Mouse (Mus musculus) MEL (cell line): ENCODE measurements around the gene Tgfbr3. TPM values are rescaled to one million over a fixed set of nuclear protein-coding genes. Genes with fewer than 3 reads are reported as not detected.

Experiments
- DNase-seq: peaks from one replicate; pipeline ENCODE4 v3.0.0; 2011; ENCODE audit warnings: low read depth, low spot score
- H3K27ac ChIP-seq: 2 replicates; pipeline ENCODE4 v1.5.1; 2012; ENCODE audit warnings: low read depth, mild to moderate bottlenecking, control low read depth, low read length, moderate library complexity; ENCODE audit not compliant: control insufficient read depth
- H3K27me3 ChIP-seq, 2 experiments: fragments of 150-350 bp in 1 of 2; sonication (generic) in 1 of 2; 2 replicates each; pipeline ENCODE4 v1.6.1; 2012; ENCODE audit warnings: low read length in 2 of 2, mild to moderate bottlenecking in 2 of 2, improper control_type of control experiment in 1 of 2, moderate library complexity in 1 of 2; ENCODE audit not compliant: insufficient read depth in 2 of 2, control insufficient read depth in 1 of 2
- H3K36me3 ChIP-seq, 2 experiments: 2 replicates each; pipeline ENCODE4 v1.6.1; 2012 to 2014; ENCODE audit warnings: low read length in 2 of 2, improper control_type of control experiment in 1 of 2, inconsistent platforms in 1 of 2, mild to moderate bottlenecking in 1 of 2; ENCODE audit not compliant: insufficient read depth in 2 of 2, control insufficient read depth in 1 of 2
- H3K4me1 ChIP-seq, 2 experiments: fragments of 150-350 bp in 1 of 2; sonication (generic) in 1 of 2; 2 replicates each; pipeline ENCODE4 v1.6.1; 2012; ENCODE audit warnings: low read length in 2 of 2, improper control_type of control experiment in 1 of 2, mild to moderate bottlenecking in 1 of 2; ENCODE audit not compliant: insufficient read depth in 2 of 2, control insufficient read depth in 1 of 2
- H3K4me3 ChIP-seq, 2 experiments: fragments of 150-350 bp in 1 of 2; sonication (generic) in 1 of 2; 2 replicates each; pipeline ENCODE4 v1.5.1; 2012; ENCODE audit warnings: low read depth in 2 of 2, low read length in 2 of 2, mild to moderate bottlenecking in 2 of 2, moderate library complexity in 2 of 2, control low read depth in 1 of 2, improper control_type of control experiment in 1 of 2; ENCODE audit not compliant: control insufficient read depth in 1 of 2, insufficient read depth in 1 of 2
- H3K79me2 ChIP-seq: 2 replicates; pipeline ENCODE4 v1.6.1; 2012; ENCODE audit warnings: mild to moderate bottlenecking, low read length, moderate library complexity; ENCODE audit not compliant: control insufficient read depth, poor library complexity, insufficient read depth
- H3K9ac ChIP-seq: 2 replicates; pipeline ENCODE4 v1.6.1; 2012; ENCODE audit warnings: low read depth, mild to moderate bottlenecking, control low read depth, low read length, moderate library complexity; ENCODE audit not compliant: control insufficient read depth, poor library complexity, severe bottlenecking
- H3K9me3 ChIP-seq: fragments of 150-350 bp; sonication (generic); replicated peaks from 2 replicates; pipeline ENCODE4 v1.6.1; 2012; ENCODE audit warnings: mild to moderate bottlenecking, low read length, improper control_type of control experiment, moderate library complexity; ENCODE audit not compliant: insufficient read depth
- BHLHE40 ChIP-seq: IDR thresholded peaks from 2 replicates; pipeline ENCODE4 v1.6.1; 2012; ENCODE audit warnings: low read depth, mild to moderate bottlenecking, inconsistent platforms, low read length, improper control_type of control experiment, borderline replicate concordance
- EP300 ChIP-seq, 2 experiments: IDR thresholded peaks; 2 replicates each; pipeline ENCODE4 v1.6.1; 2011; ENCODE audit warnings: improper control_type of control experiment in 2 of 2, low read length in 2 of 2, low read depth in 1 of 2, mild to moderate bottlenecking in 1 of 2
- ETS1 ChIP-seq: IDR thresholded peaks from 2 replicates; pipeline ENCODE4 v1.6.1; 2012; ENCODE audit warnings: low read depth, mild to moderate bottlenecking, inconsistent platforms, low read length, improper control_type of control experiment, moderate library complexity
- GABPA ChIP-seq: IDR thresholded peaks from 2 replicates; pipeline ENCODE4 v1.6.1; 2012; ENCODE audit warnings: low read depth, mild to moderate bottlenecking, inconsistent platforms, low read length, improper control_type of control experiment, moderate library complexity
- GATA1 ChIP-seq: IDR thresholded peaks from 2 replicates; pipeline ENCODE4 v1.6.1; 2011; ENCODE audit warnings: low read depth, low read length, improper control_type of control experiment
- HCFC1 ChIP-seq: IDR thresholded peaks from 2 replicates; pipeline ENCODE4 v1.6.1; 2012; ENCODE audit warnings: low read depth, mild to moderate bottlenecking, inconsistent platforms, low read length, improper control_type of control experiment, moderate library complexity
- MAFK ChIP-seq: IDR thresholded peaks from 2 replicates; pipeline ENCODE4 v1.6.1; 2011; ENCODE audit warnings: low read depth, mild to moderate bottlenecking, low read length, improper control_type of control experiment, borderline replicate concordance
- MAX ChIP-seq: IDR thresholded peaks from 2 replicates; pipeline ENCODE4 v1.6.1; 2011; ENCODE audit warnings: low read length, improper control_type of control experiment
- MAZ ChIP-seq: IDR thresholded peaks from 2 replicates; pipeline ENCODE4 v1.6.1; 2012; ENCODE audit warnings: low read depth, mild to moderate bottlenecking, inconsistent platforms, low read length, improper control_type of control experiment
- MXI1 ChIP-seq: IDR thresholded peaks from 2 replicates; pipeline ENCODE4 v1.6.1; 2011; ENCODE audit warnings: mild to moderate bottlenecking, low read depth, low read length, improper control_type of control experiment
- MYB ChIP-seq: IDR thresholded peaks from 2 replicates; pipeline ENCODE4 v1.6.1; 2011; ENCODE audit warnings: mild to moderate bottlenecking, low read depth, low read length, improper control_type of control experiment
- POLR2AphosphoS2 ChIP-seq: IDR thresholded peaks from 2 replicates; pipeline ENCODE4 v1.6.1; 2011; ENCODE audit warnings: low read length, improper control_type of control experiment
- RAD21 ChIP-seq: IDR thresholded peaks from 2 replicates; pipeline ENCODE4 v1.6.1; 2011; ENCODE audit warnings: mild to moderate bottlenecking, low read depth, low read length, improper control_type of control experiment
- SMC3 ChIP-seq: IDR thresholded peaks from 2 replicates; pipeline ENCODE4 v1.6.1; 2011; ENCODE audit warnings: low read depth, low read length, improper control_type of control experiment
- TBP ChIP-seq: IDR thresholded peaks from 2 replicates; pipeline ENCODE4 v1.8.0; 2011; ENCODE audit warnings: low read depth, low read length, improper control_type of control experiment
- ZMIZ1 ChIP-seq: IDR thresholded peaks from 2 replicates; pipeline ENCODE4 v1.6.1; 2012; ENCODE audit warnings: low read depth, mild to moderate bottlenecking, inconsistent platforms, low read length, improper control_type of control experiment, moderate library complexity
- polyA plus RNA-seq, 2 experiments: library from polyadenylated mRNA; stranded (reverse) in 1 of 2; unstranded in 1 of 2; fragments of >175 nt in 1 of 2; fragments of >200 nt in 1 of 2; gene quantifications; 2 replicates each; pipeline versions ENCODE4 v1.2.1 to v1.2.4; 2012; ENCODE audit warnings: low replicate concordance in 2 of 2, low read depth in 1 of 2; ENCODE audit not compliant: insufficient read length in 2 of 2, insufficient read depth in 1 of 2, missing spikeins in 1 of 2
- total RNA-seq: library from RNA; depleted of rRNA; stranded (reverse); fragments of 300-350 nt; gene quantifications from 2 replicates; pipeline ENCODE4 v1.2.3, GENCODE M21; 2012

Tgfbr3 gene
- total and polyA plus RNA-seq, 3 experiments: 3.0 to 5.9 TPM; not detected in 1

DNA sequence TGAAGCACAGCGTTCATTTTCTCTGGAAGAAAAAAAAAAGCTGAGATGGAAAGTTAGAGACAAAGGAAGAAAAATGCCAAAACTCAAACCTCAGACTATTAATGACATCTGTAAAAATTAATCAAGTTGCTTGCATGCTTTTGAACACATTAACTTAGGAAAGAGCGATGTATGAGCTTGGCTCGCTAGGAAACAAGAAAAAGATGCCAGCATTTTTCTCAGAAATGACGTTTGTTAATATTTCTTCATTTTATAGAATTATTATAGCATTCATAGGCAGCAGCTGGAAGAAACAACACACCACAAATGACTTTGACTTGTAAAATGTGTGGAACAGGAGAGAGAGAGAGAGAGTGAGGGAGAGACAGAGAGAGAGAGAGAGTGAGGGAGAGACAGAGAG is 187.7 kb downstream of the Tgfbr3 start:
- Histone ChIP-seq H3K79me2 (no peaks in the 10 kb centered on the region), H3K27ac (no peak overlapping the region), H3K9me3 (no peaks in the 10 kb centered on the region), H3K9ac (no peak overlapping the region), H3K4me1 (peaks cover 3 to 5% of the 10 kb centered on the region in 2 experiments), H3K27me3 (no peaks in the 10 kb centered on the region), H3K36me3 (no peaks in the 10 kb centered on the region), H3K4me3 (no peak overlapping the region)
- TF ChIP-seq ZMIZ1: no peak
- no peak for DNase-seq

- H3K9ac ChIP-seq: no peak overlapping the region
- DNase-seq: no peak
These were observed 188.3 kb downstream of the Tgfbr3 start for GRCm38 (mm10) chr5:107101135-107101534.

DNA sequence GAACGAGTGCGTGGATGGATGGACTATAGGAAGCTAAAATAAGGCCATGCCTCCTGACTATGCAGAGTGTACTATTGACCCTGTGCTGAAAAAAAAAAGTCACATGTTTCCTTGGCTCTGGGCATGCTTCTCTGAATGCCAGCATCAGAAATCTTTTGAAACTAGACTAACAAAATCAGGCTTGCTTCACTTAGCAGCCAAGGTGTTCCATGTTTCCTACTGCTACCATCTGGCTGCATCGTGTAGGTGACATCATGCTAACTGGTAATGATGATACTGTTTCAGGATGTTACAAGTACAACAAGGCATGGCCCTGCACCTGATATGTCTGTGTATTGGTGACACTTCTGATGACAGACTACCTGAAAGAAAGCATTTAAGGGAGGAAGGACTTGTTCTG is 189.8 kb downstream of the Tgfbr3 start:
- H3K79me2 ChIP-seq: no peaks in the 10 kb centered on the region
- TF ChIP-seq MAFK (no peak), SMC3 (no peak)

More at GRCm38 (mm10) chr5:107101135-107101534, 188.3 kb downstream of the Tgfbr3 start:
- no peaks in the 10 kb centered on the region for H3K79me2 ChIP-seq
- no peaks in the 10 kb centered on the region for H3K36me3 ChIP-seq
- H3K4me3 ChIP-seq: no peak overlapping the region
- H3K4me1 ChIP-seq: peaks cover 3 to 5% of the 10 kb centered on the region in 2 experiments
- H3K9me3 ChIP-seq: no peaks in the 10 kb centered on the region
- no peak for TF ChIP-seq RAD21
- no peak overlapping the region for H3K27ac ChIP-seq
- H3K27me3 ChIP-seq: no peaks in the 10 kb centered on the region

DNA sequence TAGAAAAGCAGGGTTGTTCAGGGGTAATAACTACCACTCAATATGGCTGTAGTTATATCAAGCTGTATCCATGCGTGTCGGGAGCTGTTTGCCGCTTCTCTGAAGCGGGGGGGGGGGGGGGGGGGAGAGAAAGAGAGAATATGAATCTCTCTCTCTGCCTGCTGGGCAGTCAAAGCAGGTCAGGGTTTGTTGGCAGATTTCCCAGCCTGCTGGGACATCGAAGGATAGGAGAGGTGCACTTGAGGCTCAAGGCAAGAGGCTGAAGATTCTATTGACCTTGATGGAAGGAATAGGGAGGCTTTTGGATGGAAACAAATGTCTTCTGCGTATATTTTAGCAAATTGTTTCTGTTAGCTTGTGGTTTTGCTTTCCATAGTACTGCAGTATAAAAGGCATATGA is 190.4 kb downstream of the Tgfbr3 start:
- DNase-seq: no peak
- H3K27ac ChIP-seq: no peak overlapping the region
- no peak for TF ChIP-seq MXI1
- no peak for TF ChIP-seq ETS1
- no peak for TF ChIP-seq BHLHE40
- no peak for TF ChIP-seq GABPA
- TF ChIP-seq HCFC1: no peak
- TF ChIP-seq EP300 (IDR thresholded peaks at IDR 0.05; ENCODE audit: low read depth in 1 of 2, low read length in 2 of 2): no peak
- no peak for TF ChIP-seq GATA1
- TF ChIP-seq MYB: no peak
- TF ChIP-seq TBP: no peak
- TF ChIP-seq POLR2AphosphoS2: no peak
- TF ChIP-seq MAZ: no peak
- TF ChIP-seq RAD21: no peak
- TF ChIP-seq MAX: no peak
- H3K27me3 ChIP-seq: no peaks in the 10 kb centered on the region
- no peak overlapping the region for H3K4me3 ChIP-seq
- no peak overlapping the region for H3K9ac ChIP-seq
- no peaks in the 10 kb centered on the region for H3K79me2 ChIP-seq
- H3K4me1 ChIP-seq: peaks cover 3 to 5% of the 10 kb centered on the region in 2 experiments
- no peaks in the 10 kb centered on the region for H3K36me3 ChIP-seq
- H3K9me3 ChIP-seq: no peaks in the 10 kb centered on the region

More for the DNA sequence above, 189.8 kb downstream of the Tgfbr3 start:
- H3K9me3 ChIP-seq: no peaks in the 10 kb centered on the region
- H3K27ac ChIP-seq: no peak overlapping the region
- H3K4me3 ChIP-seq: no peak overlapping the region
- DNase-seq: no peak
- H3K27me3 ChIP-seq: no peaks in the 10 kb centered on the region
- no peaks in the 10 kb centered on the region for H3K36me3 ChIP-seq
- no peak overlapping the region for H3K9ac ChIP-seq
- H3K4me1 ChIP-seq: peaks cover 3 to 5% of the 10 kb centered on the region in 2 experiments
